Mouse (Mus musculus) effector memory CD4-positive, alpha-beta T cell, adult 5 months (primary cell): ENCODE measurements around the gene Fam189b. TPM values are rescaled to one million over a fixed set of nuclear protein-coding genes. Genes with fewer than 3 reads are reported as not detected.

Source experiments
- polyA plus RNA-seq: library from polyadenylated mRNA; unstranded; fragments of 100-300 nt; shearing (Covaris generic); gene quantifications from one replicate; pipeline ENCODE4 v1.2.1, GENCODE M21; 2017

The Fam189b gene
- polyA plus RNA-seq = 94.4 TPM

GRCm38 (mm10) chr3:89183058-89183958 lies at the start of gene Fam189b:
Gene Fam189b (plus strand): TSS chr3:89183143.

GRCm38 (mm10) chr3:89135958-89136357 lies 47.0 kb upstream of the Fam189b start, which contains the start of gene Pklr:
Gene Pklr (plus strand): TSS chr3:89136142.

DNA sequence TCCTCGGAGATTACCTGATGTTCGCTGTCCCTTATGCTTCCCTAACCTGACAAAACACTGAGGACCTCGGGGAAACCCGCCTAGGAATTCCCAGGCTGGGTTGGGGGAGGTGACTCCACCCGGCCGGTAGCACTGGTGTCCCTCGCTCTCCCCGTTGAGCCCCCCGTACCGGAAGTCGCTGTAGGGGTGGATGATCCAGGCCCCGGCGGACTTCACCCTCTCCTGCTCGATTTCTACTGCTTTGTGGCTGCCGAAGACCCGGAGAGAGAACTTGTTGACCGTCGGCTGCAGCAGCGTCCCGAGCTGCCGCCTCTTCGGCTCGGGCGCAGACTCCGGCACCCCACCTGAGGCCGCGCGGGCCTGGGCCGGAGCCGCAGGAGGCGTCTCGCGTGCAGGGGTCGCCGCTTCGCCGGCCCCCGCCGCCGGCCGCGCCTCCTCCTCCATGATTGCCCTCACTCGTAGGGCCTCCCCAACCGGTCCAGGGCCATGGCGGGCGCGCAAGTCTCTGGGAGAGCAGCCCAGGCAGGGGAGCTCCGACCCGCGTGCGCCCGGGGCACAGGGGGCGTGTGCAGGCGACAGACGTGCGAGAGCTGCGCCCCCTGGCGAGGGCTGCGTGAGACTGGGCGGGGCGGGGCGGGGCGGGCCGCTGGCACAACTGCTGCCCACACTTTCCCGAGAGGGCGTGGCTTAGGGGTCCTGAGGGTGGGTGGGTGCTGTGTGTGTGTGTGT lies 23.2 kb upstream of the Fam189b start, which contains the start of gene Hcn3:
Hcn3 (minus strand) TSS at position 581 of the 729 bp plus-strand sequence.

DNA sequence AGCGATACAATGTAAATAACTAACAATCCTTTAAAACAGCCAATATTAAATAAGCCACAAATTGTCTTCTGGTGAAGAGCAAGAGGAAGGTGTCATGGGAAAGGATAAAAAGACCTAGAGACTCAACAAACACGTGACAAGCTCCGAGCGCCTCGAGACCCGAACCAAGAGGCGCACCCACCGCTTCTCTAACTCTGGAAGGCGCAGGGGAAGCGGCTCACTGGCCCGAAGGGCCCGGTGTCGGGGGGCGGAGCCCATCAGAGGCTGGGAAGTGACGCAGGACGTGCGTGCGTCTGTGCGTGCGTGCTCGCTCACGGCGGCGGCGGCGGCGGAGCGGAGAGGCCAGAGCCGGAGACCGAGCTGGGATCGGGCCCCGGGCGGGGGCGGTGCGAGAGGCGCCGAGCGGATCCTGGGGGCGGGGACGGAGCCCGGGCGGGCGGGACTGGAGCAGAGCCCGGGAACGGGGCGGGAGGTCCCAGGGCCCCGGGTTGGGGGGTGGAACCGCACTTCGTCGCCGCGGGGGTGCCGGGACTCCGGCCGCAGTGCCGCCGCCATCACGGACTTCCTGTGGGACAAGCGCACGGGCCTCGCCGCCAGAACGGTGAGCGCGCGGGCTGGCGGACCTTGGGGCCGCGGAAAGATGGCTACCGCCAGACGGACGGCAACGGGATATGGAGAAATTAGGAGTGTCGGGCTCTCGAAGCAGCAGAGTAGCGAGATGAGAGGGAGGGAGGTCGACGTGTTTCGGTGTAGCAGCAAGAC lies 18.3 kb upstream of the Fam189b start, which contains the start of gene Clk2:
Clk2 (plus strand) TSS at position 290 of the 762 bp plus-strand sequence.

GRCm38 (mm10) chr3:89177242-89178106 lies 5.5 kb upstream of the Fam189b start, which contains the start of gene Scamp3:
Gene Scamp3 (plus strand): TSS chr3:89177473.

GRCm38 (mm10) chr3:89202253-89203141 lies 19.6 kb downstream of the Fam189b start, which contains the start of gene Gba:
Gene Gba (plus strand): TSS chr3:89202928.

GRCm38 (mm10) chr3:89214681-89215411 lies 31.9 kb downstream of the Fam189b start, which contains the start of gene Thbs3:
Gene Thbs3 (plus strand): TSS chr3:89215180.

DNA sequence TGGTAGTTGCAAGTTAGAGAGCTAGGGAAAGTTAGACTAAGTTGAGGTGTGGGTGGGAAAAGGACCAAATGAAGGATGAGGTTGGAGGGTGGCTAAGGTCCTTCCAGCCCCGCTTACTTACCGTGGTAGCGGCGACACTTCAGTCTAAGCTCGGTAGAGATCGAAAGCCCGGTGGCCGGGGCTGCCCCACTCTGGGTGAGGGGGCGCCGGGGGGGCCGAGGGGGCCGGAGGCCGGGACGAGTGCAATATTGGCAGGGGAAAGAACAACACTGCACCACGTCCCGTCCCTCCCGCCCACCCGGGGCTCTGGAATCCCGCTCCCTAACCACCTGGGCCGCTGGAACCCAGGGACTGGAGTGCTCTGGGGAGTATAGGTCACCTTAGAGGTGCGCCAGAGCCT lies 44.0 kb downstream of the Fam189b start, which contains the start of gene Mtx1:
Mtx1 (minus strand) TSS at position 189 of the 400 bp plus-strand sequence.

GRCm38 (mm10) chr3:89228836-89229235 lies 45.9 kb downstream of the Fam189b start, which contains the start of gene Muc1:
Gene Muc1 (plus strand): TSS chr3:89229057.

Other genes with a start within 250 kb of the Fam189b start
- 32.1 TPM for gene Ash1l, start 232.5 kb upstream of the Fam189b start, polyA plus RNA-seq
- gene Dap3, start 232.0 kb upstream of the Fam189b start, polyA plus RNA-seq = 109 TPM
- 76.8 TPM for gene Rusc1, start 89.8 kb upstream of the Fam189b start, polyA plus RNA-seq
- not detected for gene Gm43738, start 82.0 kb upstream of the Fam189b start, polyA plus RNA-seq
- 61.8 TPM for gene Fdps, start 81.2 kb upstream of the Fam189b start, polyA plus RNA-seq
- gene Pklr, start 47.0 kb upstream of the Fam189b start, polyA plus RNA-seq = not detected
- gene Hcn3, start 22.9 kb upstream of the Fam189b start, polyA plus RNA-seq = 1.9 TPM
- gene Clk2, start 18.3 kb upstream of the Fam189b start, polyA plus RNA-seq = 86.6 TPM
- gene Scamp3, start 5.7 kb upstream of the Fam189b start, polyA plus RNA-seq = 232 TPM
- 79.2 TPM for gene Gba, start 19.8 kb downstream of the Fam189b start, polyA plus RNA-seq
- gene Thbs3, start 32.0 kb downstream of the Fam189b start, polyA plus RNA-seq = 1.6 TPM
- gene Mtx1, start 43.9 kb downstream of the Fam189b start, polyA plus RNA-seq = 87.7 TPM
- gene Muc1, start 45.9 kb downstream of the Fam189b start, polyA plus RNA-seq = 7.2 TPM
- 192 TPM for gene Krtcap2, start 62.8 kb downstream of the Fam189b start, polyA plus RNA-seq
- 2.7 TPM for gene Trim46, start 63.2 kb downstream of the Fam189b start, polyA plus RNA-seq
- gene Dpm3, start 76.2 kb downstream of the Fam189b start, polyA plus RNA-seq = 74.3 TPM
- 132 TPM for gene Slc50a1, start 87.4 kb downstream of the Fam189b start, polyA plus RNA-seq
- 0.26 TPM for gene Efna1, start 98.0 kb downstream of the Fam189b start, polyA plus RNA-seq
- not detected for gene Efna3, start 139.8 kb downstream of the Fam189b start, polyA plus RNA-seq
- gene Efna4, start 154.9 kb downstream of the Fam189b start, polyA plus RNA-seq = not detected
- gene Adam15, start 166.9 kb downstream of the Fam189b start, polyA plus RNA-seq = 21.7 TPM
- not detected for gene Dcst2, start 178.8 kb downstream of the Fam189b start, polyA plus RNA-seq
- 0.37 TPM for gene Dcst1, start 182.1 kb downstream of the Fam189b start, polyA plus RNA-seq
- gene Zbtb7b, start 211.6 kb downstream of the Fam189b start, polyA plus RNA-seq = 17.3 TPM
- gene Lenep, start 219.7 kb downstream of the Fam189b start, polyA plus RNA-seq = not detected
- gene Flad1, start 228.7 kb downstream of the Fam189b start, polyA plus RNA-seq = 27.4 TPM
- gene Cks1b, start 235.2 kb downstream of the Fam189b start, polyA plus RNA-seq = 10.5 TPM
- gene Shc1, start 235.3 kb downstream of the Fam189b start, polyA plus RNA-seq = 69.1 TPM
- 37.8 TPM for gene Pygo2, start 247.1 kb downstream of the Fam189b start, polyA plus RNA-seq